ENCODE assay signal across 8 mouse cellular contexts in the genomic region with DNA sequence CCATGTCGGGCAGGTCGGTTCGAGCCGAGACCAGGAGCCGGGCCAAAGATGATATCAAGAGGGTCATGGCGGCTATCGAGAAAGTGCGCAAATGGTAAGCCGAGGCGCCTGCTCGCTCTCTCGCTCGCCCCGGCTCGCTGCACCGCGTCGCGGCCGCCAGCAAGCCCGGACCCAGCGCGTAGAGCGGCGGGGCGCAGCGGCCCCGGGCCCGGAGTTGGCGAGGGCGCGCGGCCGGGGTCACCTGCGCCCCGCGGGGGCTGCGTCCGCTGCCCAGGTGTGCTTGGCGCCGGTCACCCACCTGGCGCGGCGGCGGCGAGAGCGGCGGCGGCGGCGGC. TPM values are rescaled to one million over a fixed set of nuclear protein-coding genes. Genes with fewer than 3 reads are reported as not detected.
DNase-seq lines count a peak whose midpoint lies in the region; ATAC-seq and TF ChIP-seq lines count a peak whose summit lies in the region.

No protein-coding gene starts in this region.

- no peak for TF ChIP-seq POLR2A in cortical plate, adult 2 months (IDR thresholded peaks at IDR 0.05; ENCODE audit: extremely low read depth, insufficient read depth, low read length)

- TF ChIP-seq CTCF in cortical plate, adult 2 months (IDR thresholded peaks at IDR 0.05; ENCODE audit: extremely low read depth, insufficient read depth, low read length), result no peak
- TF ChIP-seq CTCF in hindbrain, postnatal 0 days (IDR thresholded peaks at IDR 0.05; ENCODE audit: low read depth), result no peak

- no peak for DNase-seq in kidney, adult 11 months
- no peak for DNase-seq in hindbrain, postnatal 0 days (ENCODE audit: low spot score)
- no peak for DNase-seq in thymus, postnatal 10 days (ENCODE audit: low spot score in 2 of 2)
- no peak for DNase-seq in kidney, adult 9 months
- no peak for DNase-seq in adrenal gland, postnatal 25 days

- ATAC-seq in kidney, embryonic 15.5 days (replicated peaks; ENCODE audit: low FRiP score), result no peak; the same call in none of the 2 replicates
- ATAC-seq in hindbrain, postnatal 0 days, result no peak; the same call in 1 of the 2 replicates
- peak; percentile 60; the same call in 1 of the 2 replicates for ATAC-seq in midbrain, embryonic 16.5 days

- H3K4me2 ChIP-seq in kidney, embryonic 15.5 days, result peak overlapping the region; percentile 83
- H3K4me2 ChIP-seq in hindbrain, postnatal 0 days (ENCODE audit: low read depth, low read length), result peak overlapping the region; percentile 91
- H3K4me2 ChIP-seq in midbrain, embryonic 16.5 days (ENCODE audit: low read length), result peak overlapping the region; percentile 96

- H3K36me3 ChIP-seq in kidney, embryonic 15.5 days, result 0 out of 2 replicates have a peak, but pooled peaks cover 4% of the 10 kb centered on the region
- no peaks in the 10 kb centered on the region for H3K36me3 ChIP-seq in hindbrain, postnatal 0 days (ENCODE audit: insufficient read depth, low read length)
- H3K36me3 ChIP-seq in midbrain, embryonic 16.5 days (ENCODE audit: control insufficient read depth, insufficient read depth, low read length), result no peaks in the 10 kb centered on the region

- peak overlapping the region; percentile 98 for H3K27ac ChIP-seq in kidney, embryonic 15.5 days
- H3K27ac ChIP-seq in cortical plate, adult 2 months (ENCODE audit: insufficient read depth, low read length), result peak overlapping the region; percentile 99
- peak overlapping the region; percentile 98 for H3K27ac ChIP-seq in hindbrain, postnatal 0 days
- peak overlapping the region; percentile 98 for H3K27ac ChIP-seq in midbrain, embryonic 16.5 days (ENCODE audit: low read length)

- H3K9ac ChIP-seq in kidney, embryonic 15.5 days, result peak overlapping the region; percentile 94
- peak overlapping the region; percentile 96 for H3K9ac ChIP-seq in hindbrain, postnatal 0 days (replicated peaks; ENCODE audit: low read length)
- H3K9ac ChIP-seq in midbrain, embryonic 16.5 days (ENCODE audit: low read depth, low read length), result peak overlapping the region; percentile 96

- H3K27me3 ChIP-seq in kidney, embryonic 15.5 days, result no peaks in the 10 kb centered on the region
- no peaks in the 10 kb centered on the region for H3K27me3 ChIP-seq in hindbrain, postnatal 0 days (ENCODE audit: insufficient read depth, low read length)
- H3K27me3 ChIP-seq in midbrain, embryonic 16.5 days (ENCODE audit: control insufficient read depth, insufficient read depth, low read depth, low read length), result no peaks in the 10 kb centered on the region

- 0% methylated on average over 51 of the region's 51 CpGs for WGBS in kidney, embryonic 15.5 days
- WGBS in hindbrain, postnatal 0 days, result under 1% methylated on average over 36 of the region's 51 CpGs
- WGBS in midbrain, embryonic 16.5 days, result under 1% methylated on average over 51 of the region's 51 CpGs

- peaks cover 39% of the 10 kb centered on the region for H3K4me1 ChIP-seq in kidney, embryonic 15.5 days
- H3K4me1 ChIP-seq in cortical plate, adult 2 months (ENCODE audit: control insufficient read depth, insufficient read depth, low read length), result peaks cover 1% of the 10 kb centered on the region; the same call in 1 of the 2 replicates
- peaks cover 13% of the 10 kb centered on the region for H3K4me1 ChIP-seq in hindbrain, postnatal 0 days (ENCODE audit: insufficient read depth, low read length)
- peaks cover 24% of the 10 kb centered on the region for H3K4me1 ChIP-seq in midbrain, embryonic 16.5 days (ENCODE audit: control insufficient read depth, insufficient read depth, low read length)

- no peaks in the 10 kb centered on the region for H3K9me3 ChIP-seq in kidney, embryonic 15.5 days (replicated peaks)
- no peaks in the 10 kb centered on the region for H3K9me3 ChIP-seq in hindbrain, postnatal 0 days (ENCODE audit: low read length)
- no peaks in the 10 kb centered on the region for H3K9me3 ChIP-seq in midbrain, embryonic 16.5 days (replicated peaks; ENCODE audit: control insufficient read depth, low read length, poor library complexity, severe bottlenecking)

- peak overlapping the region; percentile 91 for H3K4me3 ChIP-seq in kidney, embryonic 15.5 days (replicated peaks)
- H3K4me3 ChIP-seq in cortical plate, adult 2 months (ENCODE audit: insufficient read depth, low read length), result peak overlapping the region; percentile 79
- H3K4me3 ChIP-seq in hindbrain, postnatal 0 days (ENCODE audit: low read length), result peak overlapping the region; percentile 95
- H3K4me3 ChIP-seq in midbrain, embryonic 16.5 days (ENCODE audit: low read depth, low read length), result peak overlapping the region; percentile 88

RNA-seq across cellular contexts. Expression of a gene that starts 1.0 kb away (rescaled TPM):
- 41.7 and 42.5 TPM in 2 replicates for polyA plus RNA-seq in kidney, embryonic 15.5 days (2015; fragmentation: Nextera tagmentation; extraction: Ambion mirVana)
- polyA plus RNA-seq in cortical plate, adult 2 months (2012; rRNA removed), result 33.5 and 34.5 TPM in 2 replicates
- total RNA-seq in hindbrain, postnatal 0 days (2014; rRNA removed), result 42.4 and 42.6 TPM in 2 replicates
- 25.1 and 25.6 TPM in 2 replicates for polyA plus RNA-seq in hindbrain, postnatal 0 days (2015; fragmentation: Nextera tagmentation; extraction: Ambion mirVana)
- 34.1 and 36.7 TPM in 2 replicates for polyA plus RNA-seq in midbrain, embryonic 16.5 days (2015; fragmentation: Nextera tagmentation; extraction: Ambion mirVana)
- 13.7 and 15.4 TPM in 2 replicates for total RNA-seq in adrenal gland, postnatal 25 days (2021)

RNA-seq across cellular contexts. Expression of a gene that starts 50.0 kb away (rescaled TPM):
- 18.5 and 18.7 TPM in 2 replicates for polyA plus RNA-seq in kidney, embryonic 15.5 days (2015; fragmentation: Nextera tagmentation; extraction: Ambion mirVana)
- polyA plus RNA-seq in cortical plate, adult 2 months (2012; rRNA removed), result 17.5 and 19.6 TPM in 2 replicates
- total RNA-seq in hindbrain, postnatal 0 days (2014; rRNA removed), result 16.8 and 17.9 TPM in 2 replicates
- polyA plus RNA-seq in hindbrain, postnatal 0 days (2015; fragmentation: Nextera tagmentation; extraction: Ambion mirVana), result 8.7 and 12.5 TPM in 2 replicates
- 15.5 and 19.0 TPM in 2 replicates for polyA plus RNA-seq in midbrain, embryonic 16.5 days (2015; fragmentation: Nextera tagmentation; extraction: Ambion mirVana)
- total RNA-seq in adrenal gland, postnatal 25 days (2021), result 25.3 and 30.5 TPM in 2 replicates
